Mouse (Mus musculus) midbrain, embryonic 12.5 days (tissue): Measurements from ENCODE around the gene Gpatch2. TPM values are rescaled to one million over a fixed set of nuclear protein-coding genes. Genes with fewer than 3 reads are reported as not detected.

Experiments used
- ATAC-seq: fragments of 200-750 bp; cut with Nextera tagmentation; 2 replicates; pipeline ENCODE4 v1.8.0; 2017; ENCODE audit warnings: low read depth, moderate TSS enrichment, moderate library complexity; ENCODE audit not compliant: low FRiP score
- H3K27ac ChIP-seq: fragments of 300-500 bp; sonication (generic); replicated peaks from 2 replicates; pipeline ENCODE4 v1.5.1; 2016; ENCODE audit warnings: mild to moderate bottlenecking
- H3K27me3 ChIP-seq: fragments of 300-500 bp; sonication (generic); 2 replicates; pipeline ENCODE4 v1.6.1; 2016; ENCODE audit warnings: mild to moderate bottlenecking
- H3K36me3 ChIP-seq: fragments of 300-500 bp; sonication (generic); 2 replicates; pipeline ENCODE4 v1.6.1; 2016
- H3K4me1 ChIP-seq: fragments of 300-500 bp; sonication (generic); 2 replicates; pipeline ENCODE4 v1.6.1; 2016
- H3K4me2 ChIP-seq: fragments of 300-500 bp; sonication (generic); replicated peaks from 2 replicates; pipeline ENCODE4 v1.6.1; 2016; ENCODE audit warnings: mild to moderate bottlenecking, moderate library complexity
- H3K4me3 ChIP-seq: fragments of 300-500 bp; sonication (generic); 2 replicates; pipeline ENCODE4 v1.5.1; 2016; ENCODE audit warnings: mild to moderate bottlenecking
- H3K9ac ChIP-seq: fragments of 300-500 bp; sonication (generic); replicated peaks from 2 replicates; pipeline ENCODE4 v1.6.1; 2016; ENCODE audit warnings: mild to moderate bottlenecking, moderate library complexity
- H3K9me3 ChIP-seq: fragments of 300-500 bp; sonication (generic); 2 replicates; pipeline ENCODE4 v1.6.1; 2016; ENCODE audit warnings: mild to moderate bottlenecking
- WGBS: fragments of 180-500 bp; shearing (Covaris S2); methylation state at CpG from one replicate; pipeline ENCODE4 v1.1.7; 2016; 5-methylcytosine and 5-hydroxymethylcytosine counted together
- polyA plus RNA-seq: library from polyadenylated mRNA; unstranded; fragments of >200 nt; fragmentation: Nextera tagmentation; extraction: Ambion mirVana; gene quantifications from 2 replicates; pipeline ENCODE4 v1.2.1, GENCODE M21; 2016

The Gpatch2 gene
- polyA plus RNA-seq, 1 experiment from 2014 or later = 31.0 TPM

GRCm38 (mm10) chr1:187228414-187229146, 13.3 kb downstream of the Gpatch2 start:
- H3K4me2 ChIP-seq = no peak overlapping the region
- 93% methylated on average over 13 of the region's 13 CpGs for WGBS
- no peak overlapping the region for H3K4me3 ChIP-seq
- H3K27ac ChIP-seq = no peak overlapping the region
- no peak overlapping the region for H3K9ac ChIP-seq
- no peak for ATAC-seq
- no peaks in the 10 kb centered on the region for H3K9me3 ChIP-seq
- no peaks in the 10 kb centered on the region for H3K27me3 ChIP-seq
- H3K4me1 ChIP-seq = 0 out of 2 replicates have a peak, but pooled peaks cover 3% of the 10 kb centered on the region
- H3K36me3 ChIP-seq = peaks cover 31% of the 10 kb centered on the region

- H3K4me2 ChIP-seq = no peak overlapping the region
- no peak overlapping the region for H3K9ac ChIP-seq
- peaks cover 33% of the 10 kb centered on the region for H3K36me3 ChIP-seq
- no peak for ATAC-seq
- no peaks in the 10 kb centered on the region for H3K9me3 ChIP-seq
- 93% methylated on average over 5 of the region's 5 CpGs for WGBS
- 0 out of 2 replicates have a peak, but pooled peaks cover 3% of the 10 kb centered on the region for H3K4me1 ChIP-seq
- H3K27ac ChIP-seq = no peak overlapping the region
- no peak overlapping the region for H3K4me3 ChIP-seq
- H3K27me3 ChIP-seq = no peaks in the 10 kb centered on the region
Observed at GRCm38 (mm10) chr1:187230255-187230654, 14.9 kb downstream of the Gpatch2 start.

DNA sequence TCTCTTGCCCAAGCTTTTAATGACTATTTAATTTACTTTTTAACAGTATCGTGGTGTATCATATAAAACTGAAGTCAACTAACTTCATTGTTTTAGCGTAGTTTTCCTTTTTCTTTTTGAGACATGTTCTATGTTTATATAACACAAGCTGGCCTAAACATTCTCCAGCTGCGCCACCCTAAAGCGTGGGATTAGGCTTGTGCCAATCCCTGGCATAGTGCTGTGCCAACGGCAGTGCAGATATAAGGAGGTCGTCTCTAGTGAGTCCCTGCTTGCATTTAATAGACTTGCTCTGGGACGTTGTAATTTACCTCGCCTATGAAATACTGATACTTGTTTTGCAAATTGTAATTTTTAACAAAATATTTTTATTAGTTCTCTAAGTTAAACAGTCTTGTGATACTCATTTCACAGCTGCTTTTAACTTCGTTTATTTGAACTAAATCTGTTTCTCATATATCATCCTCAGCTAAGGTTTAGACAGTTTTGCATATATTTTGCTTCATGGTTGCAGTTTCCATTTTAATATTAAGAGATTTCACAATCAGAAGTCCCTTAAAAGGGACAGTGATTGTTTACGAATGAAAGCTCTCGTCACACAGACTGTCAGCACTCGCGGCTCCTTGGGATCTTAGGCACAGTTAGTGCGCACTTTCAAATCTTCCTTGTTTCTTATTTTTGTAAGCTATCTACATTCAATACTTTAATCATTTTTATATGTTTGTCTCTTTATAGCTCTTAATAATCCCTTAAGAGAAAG, 17.1 kb downstream of the Gpatch2 start:
- no peak overlapping the region for H3K4me2 ChIP-seq
- H3K36me3 ChIP-seq = peaks cover 19% of the 10 kb centered on the region
- no peak for ATAC-seq
- 0 out of 2 replicates have a peak, but pooled peaks cover 3% of the 10 kb centered on the region for H3K4me1 ChIP-seq
- no peak overlapping the region for H3K4me3 ChIP-seq
- no peak overlapping the region for H3K9ac ChIP-seq
- no peak overlapping the region for H3K27ac ChIP-seq
- H3K27me3 ChIP-seq = no peaks in the 10 kb centered on the region
- H3K9me3 ChIP-seq = no peaks in the 10 kb centered on the region
- WGBS = 88% methylated on average over 14 of the region's 14 CpGs

DNA sequence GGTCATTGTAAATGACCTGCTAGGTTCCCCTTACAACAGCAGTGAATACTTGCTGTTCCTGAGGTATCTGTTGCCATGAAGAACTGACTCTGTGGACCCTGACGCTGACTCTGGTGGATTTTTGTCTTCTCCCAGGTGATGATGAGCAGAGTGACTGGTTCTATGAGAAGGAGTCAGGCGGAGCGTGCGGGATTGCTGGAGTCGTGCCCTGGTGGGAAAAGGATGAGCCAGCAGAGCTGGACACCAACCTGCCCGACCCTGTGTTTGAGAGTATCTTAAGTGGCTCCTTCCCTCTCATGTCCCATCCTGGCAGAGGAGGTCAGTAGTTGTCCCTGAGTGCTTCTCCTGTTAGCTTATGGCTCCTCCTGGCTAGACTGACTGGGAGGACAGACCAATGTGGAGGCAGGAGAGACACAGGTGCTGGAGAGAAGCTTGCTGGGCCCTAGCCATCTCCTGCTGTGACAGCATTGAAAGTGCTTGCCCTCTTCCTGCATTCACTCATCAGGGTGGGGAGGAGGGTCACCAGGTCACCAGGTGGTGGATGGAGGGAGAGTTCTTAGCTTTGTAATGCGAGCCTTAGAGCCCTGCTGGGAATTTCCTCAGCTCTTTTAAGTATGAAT, 17.8 kb downstream of the Gpatch2 start:
- no peak overlapping the region for H3K27ac ChIP-seq
- WGBS = 68% methylated on average over 7 of the region's 7 CpGs
- H3K9ac ChIP-seq = no peak overlapping the region
- no peak overlapping the region for H3K4me2 ChIP-seq
- no peaks in the 10 kb centered on the region for H3K9me3 ChIP-seq
- ATAC-seq = peak; percentile 12; the same call in 1 of the 2 replicates
- H3K36me3 ChIP-seq = peaks cover 13% of the 10 kb centered on the region
- 0 out of 2 replicates have a peak, but pooled peaks cover 3% of the 10 kb centered on the region for H3K4me1 ChIP-seq
- no peak overlapping the region for H3K4me3 ChIP-seq
- no peaks in the 10 kb centered on the region for H3K27me3 ChIP-seq

DNA sequence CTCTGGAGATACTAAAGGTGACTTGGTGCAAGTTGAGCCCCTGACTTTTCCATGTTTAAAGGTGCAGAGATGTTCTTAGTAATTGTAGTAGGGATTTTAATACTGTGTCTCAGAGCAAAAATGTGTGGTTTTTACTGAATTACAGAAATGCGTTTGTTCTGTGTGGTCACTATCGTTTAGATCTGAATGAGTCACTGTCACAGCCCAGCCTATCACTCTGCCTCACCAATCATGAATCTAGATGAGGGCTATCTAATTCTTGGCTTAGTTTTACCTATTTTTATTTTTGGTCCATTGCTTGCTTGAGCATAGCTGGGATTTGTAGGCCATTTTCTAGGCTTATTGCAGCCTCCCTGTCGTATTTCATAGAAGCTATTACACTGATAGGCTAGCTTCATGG, 19.9 kb downstream of the Gpatch2 start:
- Histone ChIP-seq H3K36me3 (peaks cover 9% of the 10 kb centered on the region), H3K27me3 (no peaks in the 10 kb centered on the region), H3K4me1 (0 out of 2 replicates have a peak, but pooled peaks cover 3% of the 10 kb centered on the region), H3K9me3 (no peaks in the 10 kb centered on the region), H3K27ac (no peak overlapping the region), H3K4me2 (no peak overlapping the region), H3K4me3 (no peak overlapping the region), H3K9ac (no peak overlapping the region)
- 97% methylated on average over 3 of the region's 3 CpGs for WGBS
- no peak for ATAC-seq

DNA sequence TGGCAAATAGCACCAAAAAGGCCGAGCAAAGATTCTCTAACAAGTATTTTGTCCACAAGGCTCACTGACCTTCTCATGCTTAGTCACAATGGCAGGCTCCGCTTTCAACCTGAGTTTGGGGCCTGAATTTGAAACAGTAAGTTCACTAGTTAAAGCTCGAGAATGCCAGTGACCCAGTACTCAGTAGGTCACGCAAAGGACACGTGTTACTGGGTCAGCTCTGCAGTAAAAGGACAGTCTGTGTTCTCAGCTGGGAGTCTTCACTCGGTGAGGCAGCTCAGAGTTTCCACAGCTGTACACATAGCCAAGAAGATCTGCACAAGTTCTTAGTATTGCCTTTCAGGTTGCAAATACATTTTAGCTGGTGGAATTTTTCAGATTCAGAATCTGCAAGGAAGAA, 21.0 kb downstream of the Gpatch2 start:
- no peak for ATAC-seq
- H3K9ac ChIP-seq = no peak overlapping the region
- H3K27ac ChIP-seq = no peak overlapping the region
- H3K27me3 ChIP-seq = no peaks in the 10 kb centered on the region
- 77% methylated on average over 6 of the region's 6 CpGs for WGBS
- H3K4me1 ChIP-seq = 0 out of 2 replicates have a peak, but pooled peaks cover 3% of the 10 kb centered on the region
- H3K4me2 ChIP-seq = no peak overlapping the region
- peaks cover 9% of the 10 kb centered on the region for H3K36me3 ChIP-seq
- no peaks in the 10 kb centered on the region for H3K9me3 ChIP-seq
- no peak overlapping the region for H3K4me3 ChIP-seq

DNA sequence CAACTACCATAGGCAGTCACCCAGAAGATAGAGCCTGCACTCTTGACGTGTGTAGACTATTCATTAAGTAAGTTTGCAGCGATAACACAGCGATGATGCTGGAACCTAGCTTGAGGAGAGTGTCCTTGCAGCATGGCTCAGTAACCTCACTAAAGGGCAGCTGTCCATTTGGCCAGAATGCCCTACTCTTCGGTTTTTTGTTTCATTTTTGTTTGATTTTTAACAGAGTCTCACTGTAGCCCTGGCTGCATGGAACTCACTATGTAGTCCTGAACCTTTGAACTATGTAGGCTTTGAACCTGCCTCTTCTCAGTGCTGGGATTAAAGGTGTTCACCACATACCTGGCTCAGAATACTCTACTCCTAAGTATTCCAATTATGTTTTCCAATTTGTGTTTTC, 22.8 kb downstream of the Gpatch2 start:
- WGBS = 93% methylated on average over 4 of the region's 4 CpGs
- no peaks in the 10 kb centered on the region for H3K27me3 ChIP-seq
- H3K36me3 ChIP-seq = peaks cover 7% of the 10 kb centered on the region
- H3K4me3 ChIP-seq = no peak overlapping the region
- ATAC-seq = no peak
- no peak overlapping the region for H3K4me2 ChIP-seq
- H3K27ac ChIP-seq = no peak overlapping the region
- 0 out of 2 replicates have a peak, but pooled peaks cover 3% of the 10 kb centered on the region for H3K4me1 ChIP-seq
- no peaks in the 10 kb centered on the region for H3K9me3 ChIP-seq
- H3K9ac ChIP-seq = no peak overlapping the region

DNA sequence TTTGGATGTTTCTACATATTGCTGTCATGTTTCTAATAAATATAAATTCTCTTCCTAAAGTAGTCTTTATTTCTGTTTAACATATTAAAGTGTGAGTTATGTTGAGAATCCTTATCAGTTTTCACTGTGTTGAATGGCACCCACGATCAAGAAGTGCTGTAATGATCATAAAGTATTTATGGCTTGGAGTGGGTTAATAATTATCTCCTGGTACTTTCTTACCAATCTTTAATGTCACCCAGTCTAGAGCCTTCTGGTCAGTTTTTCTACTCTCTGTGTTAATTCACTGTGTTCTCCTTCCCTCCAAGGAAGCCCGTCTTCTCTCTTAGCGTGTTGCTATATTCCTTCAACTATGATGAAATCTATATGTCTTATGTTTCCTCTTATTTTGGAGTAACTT, 25.0 kb downstream of the Gpatch2 start:
- Histone ChIP-seq H3K27me3 (no peaks in the 10 kb centered on the region), H3K36me3 (no peaks in the 10 kb centered on the region), H3K4me3 (no peak overlapping the region), H3K4me1 (no peaks in the 10 kb centered on the region), H3K9me3 (no peaks in the 10 kb centered on the region), H3K9ac (no peak overlapping the region), H3K4me2 (no peak overlapping the region), H3K27ac (no peak overlapping the region)
- no peak for ATAC-seq
- 98% methylated on average over 3 of the region's 3 CpGs for WGBS

DNA sequence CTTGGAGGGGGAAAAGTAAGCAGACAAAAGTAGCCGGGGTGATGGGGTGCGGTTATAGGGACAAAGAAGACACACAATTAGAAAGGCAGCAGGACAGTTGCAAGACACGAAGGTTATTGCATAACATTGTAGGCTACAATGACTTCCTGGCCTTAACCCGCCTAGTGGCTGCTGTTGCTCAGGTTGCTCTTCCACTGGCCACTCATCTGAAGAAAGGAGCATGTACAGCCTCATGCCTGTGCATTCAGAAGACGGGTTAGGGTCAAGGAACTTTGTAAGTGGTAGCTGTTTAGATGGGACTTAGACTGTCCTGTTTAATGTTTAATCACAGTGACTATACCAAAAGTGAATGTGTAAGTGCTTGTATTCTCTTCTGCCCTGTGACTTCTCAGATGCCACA, 26.0 kb downstream of the Gpatch2 start:
- WGBS = 91% methylated on average over 5 of the region's 5 CpGs
- H3K9me3 ChIP-seq = no peaks in the 10 kb centered on the region
- no peak overlapping the region for H3K27ac ChIP-seq
- no peaks in the 10 kb centered on the region for H3K27me3 ChIP-seq
- H3K4me3 ChIP-seq = no peak overlapping the region
- ATAC-seq = no peak
- H3K9ac ChIP-seq = no peak overlapping the region
- no peaks in the 10 kb centered on the region for H3K36me3 ChIP-seq
- H3K4me2 ChIP-seq = no peak overlapping the region
- no peaks in the 10 kb centered on the region for H3K4me1 ChIP-seq

DNA sequence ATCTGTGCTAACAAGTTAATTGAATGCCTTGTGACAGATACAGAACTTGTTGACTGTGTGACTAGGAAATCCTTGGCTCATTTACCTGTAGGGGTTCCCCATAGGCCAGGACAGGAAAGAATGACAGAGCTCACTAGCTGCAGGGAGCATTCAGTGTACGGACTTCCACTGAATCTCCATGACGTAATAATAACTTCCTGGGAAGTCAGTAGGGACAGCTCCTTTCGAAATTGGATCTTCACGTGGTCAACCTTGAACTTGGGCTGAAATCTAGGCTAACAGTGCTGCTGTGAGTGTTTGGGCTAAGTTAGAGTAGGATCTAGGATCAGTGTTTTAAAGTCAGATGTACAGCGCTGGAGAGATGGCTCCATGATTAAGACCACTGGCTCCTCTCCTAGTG, 29.4 kb downstream of the Gpatch2 start:
- Histone ChIP-seq H3K27ac (no peak overlapping the region), H3K9ac (no peak overlapping the region), H3K9me3 (no peaks in the 10 kb centered on the region), H3K4me3 (no peak overlapping the region), H3K36me3 (no peaks in the 10 kb centered on the region), H3K4me1 (no peaks in the 10 kb centered on the region), H3K4me2 (no peak overlapping the region), H3K27me3 (no peaks in the 10 kb centered on the region)
- WGBS = 87% methylated on average over 5 of the region's 5 CpGs
- ATAC-seq = no peak

GRCm38 (mm10) chr1:187250741-187251262, 35.5 kb downstream of the Gpatch2 start:
- H3K4me3 ChIP-seq = no peak overlapping the region
- no peaks in the 10 kb centered on the region for H3K36me3 ChIP-seq
- 95% methylated on average over 1 of the region's 1 CpGs for WGBS
- H3K4me2 ChIP-seq = no peak overlapping the region
- H3K4me1 ChIP-seq = no peaks in the 10 kb centered on the region
- ATAC-seq = peak; percentile 47; the same call in 1 of the 2 replicates
- no peaks in the 10 kb centered on the region for H3K9me3 ChIP-seq
- no peak overlapping the region for H3K9ac ChIP-seq
- no peak overlapping the region for H3K27ac ChIP-seq
- no peaks in the 10 kb centered on the region for H3K27me3 ChIP-seq

GRCm38 (mm10) chr1:187258756-187259155, 43.4 kb downstream of the Gpatch2 start:
- H3K4me2 ChIP-seq = no peak overlapping the region
- H3K4me3 ChIP-seq = no peak overlapping the region
- no peaks in the 10 kb centered on the region for H3K9me3 ChIP-seq
- H3K9ac ChIP-seq = no peak overlapping the region
- no peaks in the 10 kb centered on the region for H3K36me3 ChIP-seq
- H3K27me3 ChIP-seq = no peaks in the 10 kb centered on the region
- WGBS = 85% methylated on average over 4 of the region's 4 CpGs
- no peak overlapping the region for H3K27ac ChIP-seq
- peaks cover 6% of the 10 kb centered on the region; the same call in 1 of the 2 replicates for H3K4me1 ChIP-seq
- ATAC-seq = no peak
